Mouse (Mus musculus) C2C12 (cell line): Measurements from ENCODE around the gene Slc26a10.

Experiments
- CEBPB ChIP-seq: IDR thresholded peaks from one replicate; pipeline ENCODE4 v1.6.1; 2011; ENCODE audit warnings: low read depth, mild to moderate bottlenecking, control low read depth, moderate library complexity
- CTCF ChIP-seq: IDR thresholded peaks from one replicate; pipeline ENCODE4 v1.5.1; 2011; ENCODE audit not compliant: control insufficient read depth, insufficient read depth, insufficient read length
- MAX ChIP-seq: IDR thresholded peaks from one replicate; pipeline ENCODE4 v1.6.1; 2011; ENCODE audit warnings: mild to moderate bottlenecking, control low read depth
- MYOD1 ChIP-seq: IDR thresholded peaks from one replicate; pipeline ENCODE4 v1.6.1; 2011; ENCODE audit warnings: low read depth; ENCODE audit not compliant: control insufficient read depth, insufficient read length
- MYOG ChIP-seq: IDR thresholded peaks from one replicate; pipeline ENCODE4 v1.6.1; 2011; ENCODE audit not compliant: control insufficient read depth, insufficient read length; ENCODE audit errors: extremely low read depth
- USF1 ChIP-seq: IDR thresholded peaks from one replicate; pipeline ENCODE4 v1.6.1; 2011; ENCODE audit warnings: low read depth, mild to moderate bottlenecking, control low read depth, moderate library complexity

DNA sequence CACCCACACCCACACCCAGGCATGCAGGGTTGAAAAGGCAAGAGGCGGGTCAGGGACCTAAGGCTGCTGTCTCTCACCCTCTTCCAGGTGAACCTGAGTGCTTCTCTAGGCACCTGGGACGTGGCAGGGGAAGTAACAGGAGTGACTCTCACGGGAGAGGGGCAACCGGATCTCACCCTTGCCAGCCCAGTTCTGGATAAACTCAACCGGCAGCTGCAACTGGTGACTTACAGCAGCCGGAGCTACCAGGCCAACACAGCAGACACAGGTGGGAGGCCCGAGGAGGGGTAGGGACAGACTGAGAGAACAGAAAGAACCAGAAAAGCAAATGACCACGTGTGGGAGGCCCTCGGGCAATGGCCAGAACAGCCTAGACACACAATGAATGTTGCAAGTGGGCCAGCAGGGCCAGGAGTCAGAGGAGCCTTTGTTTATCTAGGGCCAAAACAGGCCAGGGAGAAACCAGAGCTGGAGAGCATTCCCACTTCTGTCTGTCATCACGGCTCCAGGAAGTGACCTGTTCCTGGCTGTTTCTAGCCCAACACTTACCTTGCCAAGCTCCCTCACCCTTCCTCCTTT is 12.7 kb downstream of the Slc26a10 start:
- no peak for TF ChIP-seq CTCF
- no peak for TF ChIP-seq MAX
- no peak for TF ChIP-seq MYOG
- no peak for TF ChIP-seq USF1
- TF ChIP-seq MYOD1: no peak
- no peak for TF ChIP-seq CEBPB
